Mouse (Mus musculus) MEL (cell line): ENCODE measurements at regions not wholly inside any gene's neighbourhood (a gene's known extent, or its start where the extent isn't known, plus 50 kb on each side); places are given as distances from the start of the nearest gene placed in this dataset.

ENCODE experiments used
- DNase-seq: peaks from one replicate; pipeline ENCODE4 v3.0.0; 2011; ENCODE audit warnings: low read depth, low spot score
- H3K27ac ChIP-seq: 2 replicates; pipeline ENCODE4 v1.5.1; 2012; ENCODE audit warnings: low read depth, mild to moderate bottlenecking, control low read depth, low read length, moderate library complexity; ENCODE audit not compliant: control insufficient read depth
- H3K27me3 ChIP-seq, 2 experiments: fragments of 150-350 bp in 1 of 2; sonication (generic) in 1 of 2; 2 replicates each; pipeline ENCODE4 v1.6.1; 2012; ENCODE audit warnings: low read length in 2 of 2, mild to moderate bottlenecking in 2 of 2, improper control_type of control experiment in 1 of 2, moderate library complexity in 1 of 2; ENCODE audit not compliant: insufficient read depth in 2 of 2, control insufficient read depth in 1 of 2
- H3K36me3 ChIP-seq, 2 experiments: 2 replicates each; pipeline ENCODE4 v1.6.1; 2012 to 2014; ENCODE audit warnings: low read length in 2 of 2, improper control_type of control experiment in 1 of 2, inconsistent platforms in 1 of 2, mild to moderate bottlenecking in 1 of 2; ENCODE audit not compliant: insufficient read depth in 2 of 2, control insufficient read depth in 1 of 2
- H3K4me1 ChIP-seq, 2 experiments: fragments of 150-350 bp in 1 of 2; sonication (generic) in 1 of 2; 2 replicates each; pipeline ENCODE4 v1.6.1; 2012; ENCODE audit warnings: low read length in 2 of 2, improper control_type of control experiment in 1 of 2, mild to moderate bottlenecking in 1 of 2; ENCODE audit not compliant: insufficient read depth in 2 of 2, control insufficient read depth in 1 of 2
- H3K4me3 ChIP-seq, 2 experiments: fragments of 150-350 bp in 1 of 2; sonication (generic) in 1 of 2; 2 replicates each; pipeline ENCODE4 v1.5.1; 2012; ENCODE audit warnings: low read depth in 2 of 2, low read length in 2 of 2, mild to moderate bottlenecking in 2 of 2, moderate library complexity in 2 of 2, control low read depth in 1 of 2, improper control_type of control experiment in 1 of 2; ENCODE audit not compliant: control insufficient read depth in 1 of 2, insufficient read depth in 1 of 2
- H3K79me2 ChIP-seq: 2 replicates; pipeline ENCODE4 v1.6.1; 2012; ENCODE audit warnings: mild to moderate bottlenecking, low read length, moderate library complexity; ENCODE audit not compliant: control insufficient read depth, poor library complexity, insufficient read depth
- H3K9ac ChIP-seq: 2 replicates; pipeline ENCODE4 v1.6.1; 2012; ENCODE audit warnings: low read depth, mild to moderate bottlenecking, control low read depth, low read length, moderate library complexity; ENCODE audit not compliant: control insufficient read depth, poor library complexity, severe bottlenecking
- H3K9me3 ChIP-seq: fragments of 150-350 bp; sonication (generic); replicated peaks from 2 replicates; pipeline ENCODE4 v1.6.1; 2012; ENCODE audit warnings: mild to moderate bottlenecking, low read length, improper control_type of control experiment, moderate library complexity; ENCODE audit not compliant: insufficient read depth
- BHLHE40 ChIP-seq: IDR thresholded peaks from 2 replicates; pipeline ENCODE4 v1.6.1; 2012; ENCODE audit warnings: low read depth, mild to moderate bottlenecking, inconsistent platforms, low read length, improper control_type of control experiment, borderline replicate concordance
- CHD1 ChIP-seq: IDR thresholded peaks from 2 replicates; pipeline ENCODE4 v1.6.1; 2012; ENCODE audit warnings: low read depth, mild to moderate bottlenecking, inconsistent platforms, low read length, improper control_type of control experiment
- CHD2 ChIP-seq: IDR thresholded peaks from 2 replicates; pipeline ENCODE4 v1.6.1; 2011; ENCODE audit warnings: low read length, improper control_type of control experiment
- EP300 ChIP-seq, 2 experiments: IDR thresholded peaks; 2 replicates each; pipeline ENCODE4 v1.6.1; 2011; ENCODE audit warnings: improper control_type of control experiment in 2 of 2, low read length in 2 of 2, low read depth in 1 of 2, mild to moderate bottlenecking in 1 of 2
- JUND ChIP-seq: IDR thresholded peaks from 2 replicates; pipeline ENCODE4 v1.6.1; 2011; ENCODE audit warnings: low read depth, mild to moderate bottlenecking, improper control_type of control experiment, low read length
- KAT2A ChIP-seq: conservative IDR thresholded peaks from 2 replicates; pipeline ENCODE4 v1.6.1; 2012; ENCODE audit warnings: low read depth, low read length, improper control_type of control experiment, inconsistent platforms
- MAZ ChIP-seq: IDR thresholded peaks from 2 replicates; pipeline ENCODE4 v1.6.1; 2012; ENCODE audit warnings: low read depth, mild to moderate bottlenecking, inconsistent platforms, low read length, improper control_type of control experiment
- MEF2A ChIP-seq: IDR thresholded peaks from 2 replicates; pipeline ENCODE4 v1.6.1; 2014; ENCODE audit warnings: low read depth, mild to moderate bottlenecking, inconsistent platforms, low read length, improper control_type of control experiment; ENCODE audit not compliant: poor library complexity, insufficient replicate concordance, severe bottlenecking; ENCODE audit errors: extremely low read depth
- MXI1 ChIP-seq: IDR thresholded peaks from 2 replicates; pipeline ENCODE4 v1.6.1; 2011; ENCODE audit warnings: mild to moderate bottlenecking, low read depth, low read length, improper control_type of control experiment
- MYB ChIP-seq: IDR thresholded peaks from 2 replicates; pipeline ENCODE4 v1.6.1; 2011; ENCODE audit warnings: mild to moderate bottlenecking, low read depth, low read length, improper control_type of control experiment
- MYC ChIP-seq: IDR thresholded peaks from 2 replicates; pipeline ENCODE4 v1.6.1; 2011; ENCODE audit warnings: low read depth, mild to moderate bottlenecking, low read length, improper control_type of control experiment, moderate library complexity
- NELFE ChIP-seq: IDR thresholded peaks from 2 replicates; pipeline ENCODE4 v1.6.1; 2011; ENCODE audit warnings: low read depth, low read length, improper control_type of control experiment
- POLR2AphosphoS5 ChIP-seq: IDR thresholded peaks from 2 replicates; pipeline ENCODE4 v1.6.1; 2012; ENCODE audit warnings: low read depth, borderline replicate concordance, mild to moderate bottlenecking, inconsistent platforms, low read length, moderate library complexity, mixed read lengths
- RCOR1 ChIP-seq: IDR thresholded peaks from 2 replicates; pipeline ENCODE4 v1.6.1; 2012; ENCODE audit warnings: low read depth, mild to moderate bottlenecking, inconsistent platforms, low read length, improper control_type of control experiment
- SMC3 ChIP-seq: IDR thresholded peaks from 2 replicates; pipeline ENCODE4 v1.6.1; 2011; ENCODE audit warnings: low read depth, low read length, improper control_type of control experiment
- TAL1 ChIP-seq: IDR thresholded peaks from 2 replicates; pipeline ENCODE4 v1.6.1; 2012; ENCODE audit warnings: mild to moderate bottlenecking, inconsistent platforms, low read length, moderate library complexity, mixed read lengths
- TCF12 ChIP-seq: IDR thresholded peaks from 2 replicates; pipeline ENCODE4 v1.6.1; 2014; ENCODE audit warnings: low read depth, mild to moderate bottlenecking, inconsistent platforms, low read length, improper control_type of control experiment, moderate library complexity
- USF1 ChIP-seq: IDR thresholded peaks from 2 replicates; pipeline ENCODE4 v1.6.1; 2014; ENCODE audit warnings: low read depth, mild to moderate bottlenecking, inconsistent platforms, low read length, improper control_type of control experiment, moderate library complexity
- ZKSCAN1 ChIP-seq: IDR thresholded peaks from 2 replicates; pipeline ENCODE4 v1.6.1; 2012; ENCODE audit warnings: low read depth, mild to moderate bottlenecking, inconsistent platforms, low read length, improper control_type of control experiment, moderate library complexity
- ZNF384 ChIP-seq: IDR thresholded peaks from 2 replicates; pipeline ENCODE4 v1.6.1; 2012; ENCODE audit warnings: low read depth, mild to moderate bottlenecking, inconsistent platforms, low read length, improper control_type of control experiment

DNA sequence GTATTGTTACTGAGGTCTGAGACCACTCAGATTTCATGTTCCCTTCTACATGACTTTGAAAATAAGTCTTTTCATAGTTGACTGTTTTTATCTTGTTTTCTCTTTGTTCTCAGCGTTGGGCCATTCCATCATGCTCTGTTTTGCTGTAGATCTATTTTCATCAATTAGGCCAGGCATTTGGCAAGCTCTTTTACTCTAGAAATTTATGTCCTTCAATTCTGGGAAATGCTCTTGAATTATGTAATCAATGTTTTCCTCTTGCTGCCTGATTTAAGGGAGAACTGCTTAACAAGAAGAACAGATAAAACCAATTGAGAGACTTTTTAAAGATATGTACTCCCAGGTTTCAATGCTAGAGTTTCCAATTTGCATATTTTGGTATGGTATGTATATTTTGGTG lies 55.1 kb upstream of the Pgrmc2 start:
- Histone ChIP-seq H3K27ac (no peak overlapping the region), H3K9ac (no peak overlapping the region), H3K9me3 (no peaks in the 10 kb centered on the region), H3K79me2 (no peaks in the 10 kb centered on the region), H3K4me3 (no peak overlapping the region), H3K4me1 (no peaks in the 10 kb centered on the region), H3K36me3 (no peaks in the 10 kb centered on the region), H3K27me3 (peaks cover 0 to 3% of the 10 kb centered on the region in 2 experiments; a peak in 2 of 4 replicates)
- TF ChIP-seq NELFE (no peak), SMC3 (no peak), MEF2A (no peak), ZNF384 (no peak), POLR2AphosphoS5 (no peak), CHD2 (no peak), TAL1 (no peak), CHD1 (no peak), MYB (no peak), ZKSCAN1 (no peak), MYC (no peak), MAZ (no peak)
- DNase-seq: no peak

DNA sequence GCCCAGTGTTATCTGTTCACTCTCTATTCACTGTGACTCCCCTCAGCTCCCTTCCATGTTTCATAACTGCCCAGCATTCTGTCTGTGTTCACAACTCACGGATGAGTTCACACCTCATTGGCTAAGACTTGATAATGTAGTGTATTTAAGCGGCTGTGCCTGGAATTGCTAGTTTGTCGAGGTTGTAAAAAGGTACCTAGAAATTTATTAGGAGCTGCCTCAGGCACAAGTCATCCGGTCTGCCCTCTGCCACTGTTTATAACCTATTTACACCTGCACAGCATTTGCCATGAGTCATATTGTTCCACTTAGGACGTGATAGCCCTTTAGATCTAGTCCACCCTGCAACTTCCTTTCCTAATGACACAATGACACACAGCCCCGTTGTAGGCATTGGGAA lies 50.0 kb upstream of the Pgrmc2 start:
- Histone ChIP-seq H3K9me3 (no peaks in the 10 kb centered on the region), H3K79me2 (no peaks in the 10 kb centered on the region), H3K4me3 (no peak overlapping the region), H3K36me3 (no peaks in the 10 kb centered on the region), H3K9ac (no peak overlapping the region), H3K4me1 (no peaks in the 10 kb centered on the region), H3K27me3 (peaks cover 2 to 10% of the 10 kb centered on the region in 2 experiments; a peak in 3 of 4 replicates), H3K27ac (no peak overlapping the region)
- no peak for TF ChIP-seq CHD1
- no peak for TF ChIP-seq MYB
- TF ChIP-seq CHD2: no peak
- TF ChIP-seq MAZ: no peak
- no peak for TF ChIP-seq USF1
- TF ChIP-seq BHLHE40: no peak
- no peak for TF ChIP-seq KAT2A
- TF ChIP-seq EP300 (IDR thresholded peaks at IDR 0.05; ENCODE audit: low read depth in 1 of 2, low read length in 2 of 2): no peak
- TF ChIP-seq ZKSCAN1: no peak
- TF ChIP-seq RCOR1: no peak
- no peak for TF ChIP-seq JUND
- TF ChIP-seq MXI1: no peak
- TF ChIP-seq TCF12: no peak
- TF ChIP-seq MEF2A: no peak
- DNase-seq: no peak
